Mouse (Mus musculus): ENCODE data around the gene Nlrp4a. TPM values are rescaled to one million over a fixed set of nuclear protein-coding genes. Genes with fewer than 3 reads are reported as not detected.
"Not testable (repeated sequence)": the region's sequence is repeated elsewhere in the genome, so short reads cannot be mapped to it uniquely, and the experiment has no call there.

Gene Nlrp4a
- total RNA-seq (2015; ENCODE audit: low replicate concordance), result not detected in 2 replicates
- not detected in 2 replicates for total RNA-seq (2017; ENCODE audit: low replicate concordance)

GRCm38 (mm10) chr7:26434813-26435212 lies at the start of gene Nlrp4a:
Gene Nlrp4a, plus strand, starts transcription at chr7:26435113.
- ATAC-seq (replicated peaks; ENCODE audit: low FRiP score, poor library complexity, severe bottlenecking), result no peak

- ATAC-seq (replicated peaks; ENCODE audit: low FRiP score, poor library complexity, severe bottlenecking), result not testable (repeated sequence)
Measured at GRCm38 (mm10) chr7:26386691-26387090, 48.2 kb upstream of the Nlrp4a start.

- ATAC-seq (replicated peaks; ENCODE audit: low FRiP score, poor library complexity, severe bottlenecking), result not testable (repeated sequence)
Measured at GRCm38 (mm10) chr7:26391137-26391536, 43.8 kb upstream of the Nlrp4a start.

GRCm38 (mm10) chr7:26391811-26392210 lies 43.1 kb upstream of the Nlrp4a start:
- ATAC-seq (replicated peaks; ENCODE audit: low FRiP score, poor library complexity, severe bottlenecking), result not testable (repeated sequence)

GRCm38 (mm10) chr7:26403600-26403999 lies 31.3 kb upstream of the Nlrp4a start, which contains the start of gene Nlrp9c:
Gene Nlrp9c, minus strand, starts transcription at chr7:26403700.
- not testable (repeated sequence) for ATAC-seq (replicated peaks; ENCODE audit: low FRiP score, poor library complexity, severe bottlenecking)

GRCm38 (mm10) chr7:26476690-26477089 lies 41.8 kb downstream of the Nlrp4a start:
- no peak for ATAC-seq (replicated peaks; ENCODE audit: low FRiP score, poor library complexity, severe bottlenecking)

- ATAC-seq (replicated peaks; ENCODE audit: low FRiP score, poor library complexity, severe bottlenecking), result not testable (repeated sequence)
Measured at GRCm38 (mm10) chr7:26489514-26489913, 54.6 kb downstream of the Nlrp4a start.

Other genes starting within 250 kb of the Nlrp4a start
- not detected in 2 replicates for gene Vmn1r184, start 174.8 kb upstream of the Nlrp4a start, total RNA-seq (2015; ENCODE audit: low replicate concordance)
- gene Vmn1r184, start 174.8 kb upstream of the Nlrp4a start, total RNA-seq (2017; ENCODE audit: low replicate concordance), result not detected in 2 replicates
- not detected in 2 replicates for gene Cyp2a4, start 127.9 kb upstream of the Nlrp4a start, total RNA-seq (2015; ENCODE audit: low replicate concordance)
- not detected in 2 replicates for gene Cyp2a4, start 127.9 kb upstream of the Nlrp4a start, total RNA-seq (2017; ENCODE audit: low replicate concordance)
- not detected in 2 replicates for gene Nlrp9c, start 31.4 kb upstream of the Nlrp4a start, total RNA-seq (2015; ENCODE audit: low replicate concordance)
- not detected in 2 replicates for gene Nlrp9c, start 31.4 kb upstream of the Nlrp4a start, total RNA-seq (2017; ENCODE audit: low replicate concordance)
- gene Nlrp9a, start 99.9 kb downstream of the Nlrp4a start, total RNA-seq (2015; ENCODE audit: low replicate concordance), result not detected in 2 replicates
- not detected in 2 replicates for gene Nlrp9a, start 99.9 kb downstream of the Nlrp4a start, total RNA-seq (2017; ENCODE audit: low replicate concordance)
- not detected in 2 replicates for gene Vmn1r185, start 183.4 kb downstream of the Nlrp4a start, total RNA-seq (2015; ENCODE audit: low replicate concordance)
- gene Vmn1r185, start 183.4 kb downstream of the Nlrp4a start, total RNA-seq (2017; ENCODE audit: low replicate concordance), result not detected in 2 replicates

Measured in erythroid progenitor cell, adult 5-6 weeks (primary cell).